Mouse (Mus musculus): Measurements from ENCODE around the gene Fbxo28. TPM values are rescaled to one million over a fixed set of nuclear protein-coding genes. Genes with fewer than 3 reads are reported as not detected.

Fbxo28 gene
- polyA plus RNA-seq, 1 experiment from 2014 or later: 26.1 TPM

DNA sequence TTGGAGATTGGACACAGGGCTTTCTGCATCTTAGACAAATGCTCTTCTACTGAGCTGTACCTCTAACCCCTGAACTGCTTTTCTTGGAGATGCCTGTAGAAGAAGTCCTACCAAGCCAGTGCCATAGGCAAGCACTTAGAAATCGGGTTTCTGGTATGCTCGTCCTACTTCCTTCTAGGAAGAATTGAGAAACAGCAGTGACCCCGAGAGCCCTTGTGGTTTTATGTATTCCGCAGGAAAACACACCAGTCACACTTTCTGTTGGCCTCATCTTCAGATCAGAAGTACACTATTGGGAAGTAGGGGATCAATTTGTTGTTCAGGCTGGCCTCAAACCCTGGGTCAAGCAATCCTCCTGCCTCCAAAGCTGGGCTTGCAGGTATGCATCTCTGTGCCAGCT lies 28.0 kb upstream of the Fbxo28 start:
- peaks cover 7% of the 10 kb centered on the region; the same call in 1 of the 2 replicates for H3K4me1 ChIP-seq
- ATAC-seq (ENCODE audit: insufficient number of reproducible peaks, insufficient read depth, low FRiP score, low TSS enrichment): no peak
- 66% methylated on average over 4 of the region's 4 CpGs for whole genome bisulfite sequencing
- H3K4me3 ChIP-seq: no peak overlapping the region
- no peak overlapping the region for H3K4me2 ChIP-seq (replicated peaks)
- no peaks in the 10 kb centered on the region for H3K36me3 ChIP-seq
- no peaks in the 10 kb centered on the region for H3K27me3 ChIP-seq
- H3K9ac ChIP-seq: no peak overlapping the region
- H3K9me3 ChIP-seq: no peaks in the 10 kb centered on the region
- H3K27ac ChIP-seq: peak overlapping the region; percentile 38; the same call in 1 of the 2 replicates

DNA sequence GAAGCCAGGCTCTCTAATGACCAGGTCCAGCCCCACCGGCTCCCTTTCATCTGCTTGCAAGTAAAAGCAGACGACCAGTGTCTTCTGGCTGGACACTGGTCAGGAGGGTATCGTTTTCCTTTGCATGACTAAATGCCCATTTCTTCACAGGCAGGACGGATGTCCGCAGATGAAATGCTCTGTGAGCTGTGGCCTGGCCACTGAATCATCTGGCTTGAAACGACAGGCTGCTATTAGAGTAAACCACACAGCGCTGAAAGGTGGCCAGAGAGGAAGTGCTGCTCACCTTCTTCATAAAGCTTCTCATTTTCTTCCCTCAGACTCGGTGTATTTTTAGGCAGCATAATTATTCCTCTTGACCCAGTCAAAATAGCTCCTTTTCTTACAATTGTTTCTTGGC lies 27.4 kb upstream of the Fbxo28 start:
- Histone ChIP-seq H3K4me3 (no peak overlapping the region), H3K9me3 (no peaks in the 10 kb centered on the region), H3K27ac (no peak overlapping the region), H3K9ac (no peak overlapping the region), H3K27me3 (no peaks in the 10 kb centered on the region), H3K4me2 (replicated peaks) (0 out of 2 replicates have a peak overlapping the region, but pooled peaks have one; percentile 9), H3K36me3 (no peaks in the 10 kb centered on the region), H3K4me1 (peaks cover 7% of the 10 kb centered on the region; the same call in 1 of the 2 replicates)
- 40% methylated on average over 8 of the region's 8 CpGs for WGBS
- no peak for ATAC-seq (ENCODE audit: insufficient number of reproducible peaks, insufficient read depth, low FRiP score, low TSS enrichment)

DNA sequence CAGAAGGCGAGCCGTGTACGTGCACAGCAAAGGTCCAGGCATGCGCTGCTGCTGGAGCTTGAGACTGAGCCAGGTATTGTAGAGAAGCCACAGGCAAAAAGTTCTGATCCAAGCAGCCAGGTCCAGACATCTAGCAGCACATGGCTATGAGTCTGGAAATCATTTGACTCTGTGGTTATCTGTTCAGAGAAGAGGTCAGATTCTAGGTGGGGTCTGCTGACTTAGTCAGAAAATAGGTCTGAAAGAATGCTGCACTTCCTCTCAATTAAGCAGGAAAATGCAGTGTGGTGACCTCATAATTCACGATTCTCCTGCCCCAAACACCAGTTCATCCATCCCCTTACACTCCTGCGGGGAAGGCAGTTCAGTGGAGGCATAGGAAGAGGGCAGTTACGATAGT lies 26.9 kb upstream of the Fbxo28 start:
- Histone ChIP-seq H3K9me3 (no peaks in the 10 kb centered on the region), H3K27ac (no peak overlapping the region), H3K36me3 (no peaks in the 10 kb centered on the region), H3K9ac (no peak overlapping the region), H3K27me3 (no peaks in the 10 kb centered on the region), H3K4me3 (no peak overlapping the region), H3K4me1 (peaks cover 7% of the 10 kb centered on the region; the same call in 1 of the 2 replicates), H3K4me2 (replicated peaks) (no peak overlapping the region)
- WGBS: 51% methylated on average over 7 of the region's 7 CpGs
- ATAC-seq (ENCODE audit: insufficient number of reproducible peaks, insufficient read depth, low FRiP score, low TSS enrichment): no peak

DNA sequence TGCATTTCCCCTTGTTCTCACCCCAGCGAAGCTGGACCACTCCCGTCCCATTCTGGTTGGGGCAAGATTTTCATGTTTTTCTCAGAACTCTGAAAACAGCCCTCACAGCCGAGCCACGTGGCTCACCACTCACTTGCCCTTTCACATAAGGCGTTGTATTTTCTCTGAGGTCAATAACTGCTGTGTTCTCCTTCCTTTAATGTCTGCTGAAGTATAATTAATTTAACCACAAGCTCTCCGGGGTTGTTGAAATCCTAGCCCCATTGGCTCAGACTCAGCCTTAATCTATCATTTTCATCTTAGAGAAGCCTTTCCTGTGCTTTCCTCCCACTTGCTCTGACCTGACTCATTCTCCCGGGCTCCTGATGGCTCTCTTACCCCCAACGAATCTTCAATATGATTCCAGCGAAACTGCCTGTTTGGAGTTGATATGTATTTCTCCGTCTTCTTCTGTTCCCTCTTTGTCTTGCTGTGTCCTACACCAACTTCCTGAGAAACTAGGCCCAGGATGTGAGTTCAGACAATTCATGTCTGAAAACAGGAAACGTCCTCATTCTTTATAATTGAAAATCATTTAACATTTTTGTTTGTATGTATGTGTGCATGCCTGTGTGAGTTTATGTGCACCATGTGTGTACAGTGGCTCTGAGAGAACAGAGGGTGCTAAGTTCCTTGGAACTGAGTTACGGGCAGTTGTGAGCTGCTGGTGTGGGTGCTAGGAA lies 22.4 kb upstream of the Fbxo28 start:
- H3K27ac ChIP-seq: no peak overlapping the region
- H3K4me2 ChIP-seq (replicated peaks): no peak overlapping the region
- no peaks in the 10 kb centered on the region for H3K27me3 ChIP-seq
- H3K4me3 ChIP-seq: no peak overlapping the region
- H3K9ac ChIP-seq: no peak overlapping the region
- peaks cover 7% of the 10 kb centered on the region; the same call in 1 of the 2 replicates for H3K4me1 ChIP-seq
- H3K36me3 ChIP-seq: no peaks in the 10 kb centered on the region
- H3K9me3 ChIP-seq: no peaks in the 10 kb centered on the region
- WGBS: 61% methylated on average over 12 of the region's 12 CpGs
- ATAC-seq (ENCODE audit: insufficient number of reproducible peaks, insufficient read depth, low FRiP score, low TSS enrichment): no peak

DNA sequence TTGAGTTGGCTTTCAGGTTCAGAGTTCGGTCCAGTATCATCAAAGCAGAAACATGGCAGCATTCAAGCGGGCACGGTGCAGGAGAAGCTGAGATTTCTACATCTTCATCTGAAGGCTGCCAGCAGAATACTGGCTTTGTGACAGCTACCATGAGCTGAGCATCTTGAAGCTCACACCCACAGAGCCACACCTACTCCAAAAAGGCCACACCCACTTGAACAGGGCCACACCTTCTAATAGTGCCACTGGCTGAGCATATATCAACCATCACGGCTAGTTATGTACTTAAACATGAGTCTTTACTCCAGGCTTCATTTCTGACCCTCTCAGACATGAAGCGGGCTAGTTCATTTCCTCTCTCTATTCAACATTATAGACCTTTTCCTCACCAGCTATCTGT lies 21.3 kb upstream of the Fbxo28 start:
- Histone ChIP-seq H3K27ac (no peak overlapping the region), H3K27me3 (no peaks in the 10 kb centered on the region), H3K4me1 (no peaks in the 10 kb centered on the region), H3K4me3 (no peak overlapping the region), H3K36me3 (no peaks in the 10 kb centered on the region), H3K9ac (no peak overlapping the region), H3K4me2 (replicated peaks) (no peak overlapping the region), H3K9me3 (no peaks in the 10 kb centered on the region)
- no peak for ATAC-seq (ENCODE audit: insufficient number of reproducible peaks, insufficient read depth, low FRiP score, low TSS enrichment)
- WGBS: 88% methylated on average over 5 of the region's 5 CpGs

DNA sequence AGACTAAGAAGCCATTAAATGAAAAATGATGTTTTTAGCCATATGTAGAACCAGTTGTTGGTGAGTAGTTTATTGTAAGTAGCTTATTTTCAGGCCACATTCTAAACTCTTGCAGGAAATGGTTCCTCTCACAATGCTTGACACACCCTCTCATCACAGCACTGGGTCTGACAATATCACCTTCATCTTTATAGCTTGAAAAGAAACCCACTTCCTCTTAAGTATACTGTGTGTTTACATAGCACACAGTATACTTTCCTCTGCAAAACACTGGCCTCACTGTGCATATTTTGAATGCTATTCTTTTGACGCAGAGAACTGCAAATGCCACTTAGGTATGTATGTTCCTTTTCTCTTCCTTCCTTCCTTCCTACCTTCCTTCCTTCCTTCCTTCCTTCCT lies 16.7 kb upstream of the Fbxo28 start:
- ATAC-seq (ENCODE audit: insufficient number of reproducible peaks, insufficient read depth, low FRiP score, low TSS enrichment): no peak
- Histone ChIP-seq H3K4me3 (no peak overlapping the region), H3K9me3 (no peaks in the 10 kb centered on the region), H3K27me3 (no peaks in the 10 kb centered on the region), H3K4me2 (replicated peaks) (no peak overlapping the region), H3K36me3 (no peaks in the 10 kb centered on the region), H3K9ac (no peak overlapping the region), H3K27ac (no peak overlapping the region), H3K4me1 (no peaks in the 10 kb centered on the region)
- WGBS: 72% methylated on average over 1 of the region's 1 CpGs

DNA sequence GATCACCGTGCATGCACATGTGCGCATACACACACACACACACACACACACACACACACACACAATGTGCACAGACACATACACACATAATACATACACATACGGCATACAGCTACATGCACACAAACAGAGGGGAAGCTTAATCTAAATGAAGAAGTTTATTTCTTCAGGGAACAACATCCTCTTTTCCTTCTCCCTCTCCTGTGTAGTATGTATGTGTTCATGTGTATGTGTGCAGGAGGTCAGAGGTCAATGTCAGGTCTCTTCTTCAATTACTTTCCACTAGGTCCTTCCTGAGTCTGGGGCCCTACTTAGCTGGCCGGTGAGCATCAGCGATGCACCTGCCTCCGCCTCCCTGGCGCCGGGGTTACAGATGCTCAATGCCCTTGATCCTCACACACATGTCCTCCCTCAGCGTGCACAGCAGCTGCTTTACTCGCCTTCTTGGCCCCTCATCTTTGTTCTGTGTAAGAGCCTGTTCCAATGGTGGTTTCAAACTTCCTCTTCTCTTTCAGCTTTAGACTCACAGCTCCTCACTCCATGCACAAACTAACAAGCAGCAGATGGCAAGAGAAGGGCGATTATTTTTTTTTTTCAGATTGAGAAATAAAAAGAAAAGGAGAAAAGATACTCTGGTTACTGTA lies 13.2 kb upstream of the Fbxo28 start:
- no peaks in the 10 kb centered on the region for H3K9me3 ChIP-seq
- no peak for ATAC-seq (ENCODE audit: insufficient number of reproducible peaks, insufficient read depth, low FRiP score, low TSS enrichment)
- WGBS: 81% methylated on average over 11 of the region's 11 CpGs
- H3K4me2 ChIP-seq (replicated peaks): no peak overlapping the region
- no peak overlapping the region for H3K9ac ChIP-seq
- H3K27ac ChIP-seq: no peak overlapping the region
- no peaks in the 10 kb centered on the region for H3K36me3 ChIP-seq
- H3K27me3 ChIP-seq: no peaks in the 10 kb centered on the region
- H3K4me1 ChIP-seq: no peaks in the 10 kb centered on the region
- H3K4me3 ChIP-seq: no peak overlapping the region

DNA sequence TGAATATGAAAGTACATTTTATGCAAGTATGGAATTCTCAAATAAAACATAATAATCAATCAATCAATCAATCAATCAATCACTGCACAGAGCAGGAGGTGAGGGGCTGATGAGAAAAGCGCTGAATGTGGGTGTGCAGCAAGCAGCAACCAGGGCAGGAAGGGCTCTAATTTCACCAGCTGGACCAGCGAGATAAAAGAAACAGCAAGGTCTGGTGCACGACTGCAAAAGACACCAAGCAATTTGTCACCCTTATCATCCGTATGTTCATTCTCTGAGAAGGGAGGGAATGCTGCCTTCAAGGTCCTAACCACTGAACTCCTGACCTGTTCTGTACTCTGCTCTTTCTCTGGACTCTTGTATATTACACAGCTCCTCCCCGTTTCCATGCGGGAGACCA lies 8.1 kb upstream of the Fbxo28 start:
- ATAC-seq (ENCODE audit: insufficient number of reproducible peaks, insufficient read depth, low FRiP score, low TSS enrichment): no peak
- Histone ChIP-seq H3K9me3 (peaks cover 8% of the 10 kb centered on the region; the same call in 1 of the 2 replicates), H3K4me1 (no peaks in the 10 kb centered on the region), H3K27me3 (no peaks in the 10 kb centered on the region), H3K36me3 (no peaks in the 10 kb centered on the region), H3K4me2 (replicated peaks) (no peak overlapping the region), H3K27ac (no peak overlapping the region), H3K4me3 (no peak overlapping the region), H3K9ac (no peak overlapping the region)
- 89% methylated on average over 6 of the region's 6 CpGs for WGBS

DNA sequence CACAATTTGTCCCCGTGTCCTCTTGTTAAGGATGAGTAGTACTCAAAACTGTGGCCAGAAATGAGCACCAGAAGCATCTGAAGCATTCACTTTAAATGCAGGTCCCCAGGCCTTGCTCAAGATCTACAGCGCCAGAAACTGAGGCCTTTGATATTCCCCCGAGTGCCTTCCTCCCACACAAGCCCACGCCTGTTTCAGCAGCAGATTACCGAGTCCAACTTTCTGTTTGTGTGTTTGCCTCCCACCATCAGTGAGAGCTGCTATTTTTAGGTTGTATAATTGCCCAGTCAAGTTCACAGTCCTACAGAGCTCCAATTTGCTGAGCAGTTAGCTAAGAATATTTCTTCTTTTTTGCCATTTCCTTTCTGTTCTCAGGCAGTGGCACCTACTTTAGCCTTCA lies 5.1 kb upstream of the Fbxo28 start:
- no peak for ATAC-seq (ENCODE audit: insufficient number of reproducible peaks, insufficient read depth, low FRiP score, low TSS enrichment)
- H3K4me2 ChIP-seq (replicated peaks): no peak overlapping the region
- peaks cover 8% of the 10 kb centered on the region; the same call in 1 of the 2 replicates for H3K9me3 ChIP-seq
- no peaks in the 10 kb centered on the region for H3K36me3 ChIP-seq
- no peak overlapping the region for H3K4me3 ChIP-seq
- no peaks in the 10 kb centered on the region for H3K4me1 ChIP-seq
- WGBS: 63% methylated on average over 5 of the region's 5 CpGs
- no peak overlapping the region for H3K27ac ChIP-seq
- H3K9ac ChIP-seq: no peak overlapping the region
- no peaks in the 10 kb centered on the region for H3K27me3 ChIP-seq

DNA sequence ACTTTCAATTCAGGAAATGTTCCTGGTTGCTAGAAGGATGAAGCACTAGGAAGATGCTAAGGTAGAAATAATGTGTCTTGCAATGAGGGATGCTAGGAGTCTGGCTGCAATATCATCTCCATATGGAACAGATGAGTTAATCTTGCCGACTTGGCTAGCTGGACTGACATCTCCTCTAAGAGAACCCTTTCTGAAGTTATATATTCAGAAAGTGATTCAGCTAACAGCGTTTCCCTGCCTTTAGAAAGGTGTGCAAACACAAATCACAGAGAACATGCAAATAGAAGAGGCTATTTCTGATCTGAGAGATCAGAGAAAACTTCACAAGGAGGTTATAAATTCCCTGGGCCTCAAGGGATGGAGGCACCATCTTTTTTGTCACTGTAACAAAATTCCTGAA lies 4.4 kb upstream of the Fbxo28 start:
- no peak overlapping the region for H3K4me3 ChIP-seq
- H3K27ac ChIP-seq: no peak overlapping the region
- H3K9ac ChIP-seq: no peak overlapping the region
- no peaks in the 10 kb centered on the region for H3K27me3 ChIP-seq
- WGBS: 70% methylated on average over 2 of the region's 2 CpGs
- no peaks in the 10 kb centered on the region for H3K4me1 ChIP-seq
- no peak for ATAC-seq (ENCODE audit: insufficient number of reproducible peaks, insufficient read depth, low FRiP score, low TSS enrichment)
- peaks cover 8% of the 10 kb centered on the region; the same call in 1 of the 2 replicates for H3K9me3 ChIP-seq
- H3K36me3 ChIP-seq: no peaks in the 10 kb centered on the region
- H3K4me2 ChIP-seq (replicated peaks): no peak overlapping the region

DNA sequence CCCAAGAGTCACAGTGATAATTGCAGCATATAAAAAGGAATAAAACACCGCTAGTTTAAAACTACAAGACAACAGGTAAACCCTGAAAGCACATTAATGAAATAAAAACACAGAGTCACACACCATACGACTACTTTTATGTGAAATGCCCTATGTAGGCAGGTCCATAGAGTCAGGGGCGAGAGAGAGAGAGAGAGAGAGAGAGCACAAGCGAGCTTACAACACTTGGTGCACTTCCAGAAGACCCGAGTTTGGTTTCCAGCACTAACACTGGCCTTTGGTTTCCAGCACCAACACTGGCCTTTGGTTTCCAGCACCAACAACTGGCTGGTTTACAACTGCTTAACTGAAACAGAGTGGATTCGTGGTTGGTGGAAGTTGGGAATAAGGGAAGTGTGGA lies 564 bp upstream of the Fbxo28 start:
- H3K4me2 ChIP-seq (replicated peaks): peak overlapping the region; percentile 87
- H3K36me3 ChIP-seq: peaks cover 7% of the 10 kb centered on the region; the same call in 1 of the 2 replicates
- ATAC-seq (ENCODE audit: insufficient number of reproducible peaks, insufficient read depth, low FRiP score, low TSS enrichment): no peak
- H3K27ac ChIP-seq: no peak overlapping the region
- peak overlapping the region; percentile 79 for H3K4me3 ChIP-seq
- peaks cover 16% of the 10 kb centered on the region; the same call in 1 of the 2 replicates for H3K4me1 ChIP-seq
- no peaks in the 10 kb centered on the region for H3K9me3 ChIP-seq
- no peak overlapping the region for H3K9ac ChIP-seq
- WGBS: 37% methylated on average over 6 of the region's 6 CpGs
- H3K27me3 ChIP-seq: no peaks in the 10 kb centered on the region

DNA sequence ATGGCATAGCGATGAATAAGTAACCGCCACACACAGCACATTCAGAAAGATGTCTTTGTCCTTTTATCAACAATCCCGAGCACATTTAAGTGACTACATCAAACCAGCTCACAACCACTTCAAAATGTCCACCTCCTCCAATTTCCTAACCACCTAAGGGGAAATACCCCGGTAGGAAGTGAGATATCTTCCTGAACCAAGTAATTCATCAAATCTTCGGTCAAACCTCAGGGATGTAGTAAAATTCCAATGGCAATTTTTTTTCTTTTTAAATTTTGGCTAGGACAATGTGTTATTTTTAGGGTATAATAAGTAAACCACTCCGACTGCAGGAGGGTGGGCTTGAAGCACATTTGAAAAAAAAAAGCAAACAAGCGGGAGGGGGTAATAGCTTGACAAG lies 1.1 kb downstream of the Fbxo28 start:
- Histone ChIP-seq H3K4me2 (replicated peaks) (peak overlapping the region; percentile 87), H3K36me3 (peaks cover 7% of the 10 kb centered on the region; the same call in 1 of the 2 replicates), H3K4me3 (peak overlapping the region; percentile 79), H3K9me3 (no peaks in the 10 kb centered on the region), H3K27ac (no peak overlapping the region), H3K4me1 (peaks cover 16% of the 10 kb centered on the region; the same call in 1 of the 2 replicates), H3K27me3 (no peaks in the 10 kb centered on the region), H3K9ac (peak overlapping the region; percentile 94)
- WGBS: 30% methylated on average over 7 of the region's 7 CpGs
- ATAC-seq (ENCODE audit: insufficient number of reproducible peaks, insufficient read depth, low FRiP score, low TSS enrichment): no peak
